Mouse (Mus musculus) midbrain, embryonic 10.5 days (tissue): ENCODE data around the gene Egfl8. TPM values are rescaled to one million over a fixed set of nuclear protein-coding genes. Genes with fewer than 3 reads are reported as not detected.

Experiments
- DNase-seq: peaks from one replicate; pipeline ENCODE4 v3.0.0-alpha.2; 2017; ENCODE audit warnings: low spot score
- H3K27ac ChIP-seq: fragments of 300-500 bp; sonication (generic); replicated peaks from 2 replicates; pipeline ENCODE4 v1.5.1; 2016; ENCODE audit warnings: mild to moderate bottlenecking
- H3K27me3 ChIP-seq: fragments of 300-500 bp; sonication (generic); 2 replicates; pipeline ENCODE4 v1.6.1; 2016; ENCODE audit warnings: low read depth, mild to moderate bottlenecking; ENCODE audit not compliant: poor library complexity, severe bottlenecking
- H3K36me3 ChIP-seq: fragments of 300-500 bp; sonication (generic); 2 replicates; pipeline ENCODE4 v1.6.1; 2016; ENCODE audit warnings: mild to moderate bottlenecking, moderate library complexity
- H3K4me1 ChIP-seq: fragments of 300-500 bp; sonication (generic); 2 replicates; pipeline ENCODE4 v1.6.1; 2016
- H3K4me3 ChIP-seq: fragments of 300-500 bp; sonication (generic); 2 replicates; pipeline ENCODE4 v1.5.1; 2016; ENCODE audit warnings: mild to moderate bottlenecking, moderate library complexity
- H3K9me3 ChIP-seq: fragments of 300-500 bp; sonication (generic); replicated peaks from 2 replicates; pipeline ENCODE4 v1.6.1; 2016; ENCODE audit warnings: mild to moderate bottlenecking
- WGBS: fragments of 180-500 bp; shearing (Covaris S2); methylation state at CpG from one replicate; pipeline ENCODE4 v1.1.7; 2016; 5-methylcytosine and 5-hydroxymethylcytosine counted together
- polyA plus RNA-seq: library from polyadenylated mRNA; unstranded; fragments of >200 nt; fragmentation: Nextera tagmentation; extraction: Ambion mirVana; gene quantifications from 2 replicates; pipeline ENCODE4 v1.2.1, GENCODE M21; 2016

The Egfl8 gene
- polyA plus RNA-seq, 1 experiment from 2014 or later = 4.3 TPM

- no peaks in the 10 kb centered on the region for H3K9me3 ChIP-seq
- WGBS = 3% methylated on average over 48 of the region's 48 CpGs
- peak overlapping the region; percentile 75 for H3K27ac ChIP-seq
- H3K4me3 ChIP-seq = peak overlapping the region; percentile 64
- DNase-seq = no peak
- peaks cover 71% of the 10 kb centered on the region for H3K4me1 ChIP-seq
- H3K27me3 ChIP-seq = peaks cover 59% of the 10 kb centered on the region
- no peaks in the 10 kb centered on the region for H3K36me3 ChIP-seq
Measured at GRCm38 (mm10) chr17:34630761-34631301, 15.1 kb upstream of the Egfl8 start.

GRCm38 (mm10) chr17:34629796-34630603, 14.2 kb upstream of the Egfl8 start:
- Histone ChIP-seq H3K27ac (0 out of 2 replicates have a peak overlapping the region, but pooled peaks have one; percentile 94), H3K4me1 (peaks cover 74% of the 10 kb centered on the region), H3K9me3 (no peaks in the 10 kb centered on the region), H3K36me3 (peaks cover 8% of the 10 kb centered on the region), H3K27me3 (peaks cover 59% of the 10 kb centered on the region), H3K4me3 (peak overlapping the region; percentile 64)
- 14% methylated on average over 12 of the region's 12 CpGs for WGBS
- DNase-seq = no peak

- peak within 1 kb of the TSS; percentile 64 for H3K4me3 ChIP-seq
- peaks cover 9% of the 10 kb centered on the region for H3K36me3 ChIP-seq
- under 1% methylated on average over 16 of the region's 16 CpGs for WGBS
- H3K9me3 ChIP-seq = no peaks in the 10 kb centered on the region
- DNase-seq = peak; percentile 63
- H3K27me3 ChIP-seq = peaks cover 59% of the 10 kb centered on the region
- H3K4me1 ChIP-seq = peaks cover 74% of the 10 kb centered on the region
- H3K27ac ChIP-seq = peak within 1 kb of the TSS; percentile 94
Measured at GRCm38 (mm10) chr17:34629221-34629751, 13.5 kb upstream of the Egfl8 start, which contains the start of gene Prrt1. Gene Prrt1, plus strand, starts transcription at chr17:34629533.

GRCm38 (mm10) chr17:34628644-34628967, 12.8 kb upstream of the Egfl8 start:
- peaks cover 55% of the 10 kb centered on the region for H3K27me3 ChIP-seq
- no peak for DNase-seq
- no peaks in the 10 kb centered on the region for H3K9me3 ChIP-seq
- peaks cover 11% of the 10 kb centered on the region for H3K36me3 ChIP-seq
- peak overlapping the region; percentile 94 for H3K27ac ChIP-seq
- 16% methylated on average over 5 of the region's 5 CpGs for WGBS
- H3K4me3 ChIP-seq = peak overlapping the region; percentile 64
- peaks cover 74% of the 10 kb centered on the region for H3K4me1 ChIP-seq

- WGBS = 7% methylated on average over 29 of the region's 29 CpGs
- Histone ChIP-seq H3K27ac (peak within 1 kb of the TSS; percentile 94), H3K4me1 (peaks cover 71% of the 10 kb centered on the region), H3K9me3 (no peaks in the 10 kb centered on the region), H3K4me3 (peak within 1 kb of the TSS; percentile 64), H3K27me3 (peaks cover 50% of the 10 kb centered on the region), H3K36me3 (peaks cover 16% of the 10 kb centered on the region)
- DNase-seq = no peak
Measured at GRCm38 (mm10) chr17:34627943-34628643, 12.3 kb upstream of the Egfl8 start, which contains the start of gene Ppt2. Gene Ppt2, minus strand, starts transcription at chr17:34628510.

GRCm38 (mm10) chr17:34627093-34627942, 11.5 kb upstream of the Egfl8 start:
- under 1% methylated on average over 45 of the region's 45 CpGs for WGBS

GRCm38 (mm10) chr17:34626773-34627092, 11.0 kb upstream of the Egfl8 start:
- Histone ChIP-seq H3K9me3 (no peaks in the 10 kb centered on the region), H3K4me3 (peak overlapping the region; percentile 64), H3K36me3 (peaks cover 30% of the 10 kb centered on the region), H3K27me3 (peaks cover 36% of the 10 kb centered on the region), H3K27ac (peak overlapping the region; percentile 94), H3K4me1 (peaks cover 60% of the 10 kb centered on the region)
- WGBS = 0% methylated on average over 18 of the region's 18 CpGs
- DNase-seq = peak; percentile 54

More at GRCm38 (mm10) chr17:34627093-34627942, 11.5 kb upstream of the Egfl8 start:
- Histone ChIP-seq H3K27ac (peak overlapping the region; percentile 94), H3K4me3 (peak overlapping the region; percentile 64), H3K4me1 (peaks cover 65% of the 10 kb centered on the region), H3K27me3 (peaks cover 42% of the 10 kb centered on the region), H3K9me3 (no peaks in the 10 kb centered on the region), H3K36me3 (peaks cover 24% of the 10 kb centered on the region)
- peak; percentile 93 for DNase-seq

- Histone ChIP-seq H3K9me3 (no peaks in the 10 kb centered on the region), H3K36me3 (peaks cover 35% of the 10 kb centered on the region), H3K4me3 (peak overlapping the region; percentile 64), H3K27me3 (peaks cover 31% of the 10 kb centered on the region), H3K4me1 (peaks cover 54% of the 10 kb centered on the region), H3K27ac (peak overlapping the region; percentile 94)
- DNase-seq = no peak
- 53% methylated on average over 16 of the region's 16 CpGs for WGBS
Measured at GRCm38 (mm10) chr17:34626062-34626772, 10.4 kb upstream of the Egfl8 start.

GRCm38 (mm10) chr17:34624981-34625380, 9.2 kb upstream of the Egfl8 start:
- H3K4me1 ChIP-seq = peaks cover 42% of the 10 kb centered on the region
- H3K9me3 ChIP-seq = no peaks in the 10 kb centered on the region
- H3K36me3 ChIP-seq = peaks cover 43% of the 10 kb centered on the region
- 94% methylated on average over 3 of the region's 3 CpGs for WGBS
- no peak overlapping the region for H3K4me3 ChIP-seq
- H3K27ac ChIP-seq = no peak overlapping the region
- H3K27me3 ChIP-seq = peaks cover 19% of the 10 kb centered on the region
- no peak for DNase-seq

- Histone ChIP-seq H3K27ac (no peak overlapping the region), H3K27me3 (peaks cover under 1% of the 10 kb centered on the region; the same call in 1 of the 2 replicates), H3K9me3 (no peaks in the 10 kb centered on the region), H3K4me1 (peaks cover 24% of the 10 kb centered on the region), H3K36me3 (peaks cover 44% of the 10 kb centered on the region), H3K4me3 (no peak overlapping the region)
- no peak for DNase-seq
- 92% methylated on average over 9 of the region's 9 CpGs for WGBS
Measured at GRCm38 (mm10) chr17:34623161-34623560, 7.4 kb upstream of the Egfl8 start.

GRCm38 (mm10) chr17:34621006-34621405, 5.2 kb upstream of the Egfl8 start:
- H3K36me3 ChIP-seq = peaks cover 61% of the 10 kb centered on the region
- H3K4me1 ChIP-seq = peaks cover 8% of the 10 kb centered on the region
- H3K27ac ChIP-seq = no peak overlapping the region
- WGBS = 94% methylated on average over 8 of the region's 8 CpGs
- no peak for DNase-seq
- no peaks in the 10 kb centered on the region for H3K9me3 ChIP-seq
- no peak overlapping the region for H3K4me3 ChIP-seq
- no peaks in the 10 kb centered on the region for H3K27me3 ChIP-seq
